Mouse (Mus musculus) liver, adult 2 months (tissue): ENCODE measurements around the gene Bpifc. TPM values are rescaled to one million over a fixed set of nuclear protein-coding genes. Genes with fewer than 3 reads are reported as not detected.

ENCODE experiments used
- DNase-seq: peaks from one replicate; pipeline ENCODE4 v3.0.0-alpha.2; 2011; ENCODE audit warnings: low read depth, low spot score; ENCODE audit errors: extremely low read depth
- H3K27ac ChIP-seq: fragments of 200-500 bp; replicated peaks from 2 replicates; pipeline ENCODE4 v1.5.1; 2012; ENCODE audit warnings: low read depth, mild to moderate bottlenecking, control low read depth, inconsistent platforms, low read length; ENCODE audit not compliant: insufficient read depth
- H3K27me3 ChIP-seq: fragments of 200-500 bp; 2 replicates; pipeline ENCODE4 v1.6.1; 2012; ENCODE audit warnings: mild to moderate bottlenecking, moderate library complexity, low read length, inconsistent platforms; ENCODE audit not compliant: control insufficient read depth, insufficient read depth
- H3K36me3 ChIP-seq: fragments of 200-500 bp; 2 replicates; pipeline ENCODE4 v1.6.1; 2012; ENCODE audit warnings: low read length, inconsistent platforms; ENCODE audit not compliant: control insufficient read depth, insufficient read depth
- H3K4me1 ChIP-seq: fragments of 200-500 bp; 2 replicates; pipeline ENCODE4 v1.6.1; 2011; ENCODE audit warnings: low read length; ENCODE audit not compliant: control insufficient read depth, insufficient read depth
- H3K4me3 ChIP-seq: fragments of 200-500 bp; 2 replicates; pipeline ENCODE4 v1.5.1; 2011; ENCODE audit warnings: low read depth, mild to moderate bottlenecking, control low read depth, low read length, moderate library complexity; ENCODE audit not compliant: insufficient read depth
- H3K79me2 ChIP-seq: fragments of 200-500 bp; 2 replicates; pipeline ENCODE4 v1.6.1; 2012; ENCODE audit warnings: inconsistent platforms, mild to moderate bottlenecking, low read length, moderate library complexity; ENCODE audit not compliant: control insufficient read depth, insufficient read depth
- H3K9ac ChIP-seq: fragments of 200-500 bp; 2 replicates; pipeline ENCODE4 v1.6.1; 2012; ENCODE audit warnings: low read depth, mild to moderate bottlenecking, control low read depth, inconsistent platforms, low read length
- CTCF ChIP-seq: fragments of 200-500 bp; IDR thresholded peaks from 2 replicates; pipeline ENCODE4 v1.5.1; 2011; ENCODE audit warnings: low read depth, low read length, control low read depth
- POLR2A ChIP-seq: fragments of 200-500 bp; IDR thresholded peaks from 2 replicates; pipeline ENCODE4 v1.6.1; 2011; ENCODE audit warnings: low read length, control low read depth; ENCODE audit not compliant: insufficient read depth; ENCODE audit errors: extremely low read depth
- WGBS: fragments of 180-500 bp; shearing (Covaris S2); methylation state at CpG from one replicate; pipeline ENCODE4 v1.1.7; 2018; 5-methylcytosine and 5-hydroxymethylcytosine counted together
- polyA plus RNA-seq: library from polyadenylated mRNA; depleted of rRNA; stranded (reverse); fragments of >200 nt; gene quantifications from 2 replicates; pipeline ENCODE4 v1.2.3, GENCODE M21; 2012
- total RNA-seq: library from RNA; depleted of rRNA; stranded (reverse); fragments of >200 nt; gene quantifications from 2 replicates; pipeline ENCODE4 v1.2.3, GENCODE M21; 2014

The Bpifc gene
- total and polyA plus RNA-seq, 2 experiments = not detected

- Histone ChIP-seq H3K4me3 (no peak overlapping the region), H3K9ac (no peak overlapping the region), H3K36me3 (no peaks in the 10 kb centered on the region), H3K79me2 (no peaks in the 10 kb centered on the region), H3K4me1 (no peaks in the 10 kb centered on the region), H3K27ac (no peak overlapping the region), H3K27me3 (no peaks in the 10 kb centered on the region)
- WGBS = 68% methylated on average over 6 of the region's 6 CpGs
- no peak for DNase-seq
- TF ChIP-seq POLR2A (no peak), CTCF (no peak)
Observed at GRCm38 (mm10) chr10:86010636-86011035, 1.1 kb downstream of the Bpifc start.

GRCm38 (mm10) chr10:86009688-86010087 lies 2.0 kb downstream of the Bpifc start:
- H3K36me3 ChIP-seq = no peaks in the 10 kb centered on the region
- no peak overlapping the region for H3K27ac ChIP-seq
- no peak overlapping the region for H3K4me3 ChIP-seq
- no peak for DNase-seq
- H3K9ac ChIP-seq = no peak overlapping the region
- H3K79me2 ChIP-seq = no peaks in the 10 kb centered on the region
- 91% methylated on average over 2 of the region's 2 CpGs for WGBS
- H3K27me3 ChIP-seq = no peaks in the 10 kb centered on the region
- no peak for TF ChIP-seq POLR2A
- no peak for TF ChIP-seq CTCF
- no peaks in the 10 kb centered on the region for H3K4me1 ChIP-seq

GRCm38 (mm10) chr10:86006455-86006854 lies 5.2 kb downstream of the Bpifc start:
- DNase-seq = no peak
- Histone ChIP-seq H3K27ac (no peak overlapping the region), H3K27me3 (no peaks in the 10 kb centered on the region), H3K79me2 (no peaks in the 10 kb centered on the region), H3K36me3 (no peaks in the 10 kb centered on the region), H3K4me3 (no peak overlapping the region), H3K4me1 (no peaks in the 10 kb centered on the region), H3K9ac (no peak overlapping the region)
- TF ChIP-seq POLR2A = no peak
- no peak for TF ChIP-seq CTCF
- 82% methylated on average over 5 of the region's 5 CpGs for WGBS

- Histone ChIP-seq H3K27ac (no peak overlapping the region), H3K4me1 (no peaks in the 10 kb centered on the region), H3K27me3 (no peaks in the 10 kb centered on the region), H3K36me3 (no peaks in the 10 kb centered on the region), H3K79me2 (no peaks in the 10 kb centered on the region), H3K9ac (no peak overlapping the region), H3K4me3 (no peak overlapping the region)
- TF ChIP-seq CTCF = no peak
- no peak for TF ChIP-seq POLR2A
- DNase-seq = no peak
- WGBS = 90% methylated on average over 4 of the region's 4 CpGs
Observed at GRCm38 (mm10) chr10:86000447-86000846, 11.2 kb downstream of the Bpifc start.

- DNase-seq = no peak
- Histone ChIP-seq H3K27ac (no peak overlapping the region), H3K27me3 (no peaks in the 10 kb centered on the region), H3K36me3 (no peaks in the 10 kb centered on the region), H3K9ac (no peak overlapping the region), H3K79me2 (no peaks in the 10 kb centered on the region), H3K4me3 (no peak overlapping the region), H3K4me1 (no peaks in the 10 kb centered on the region)
- TF ChIP-seq CTCF = no peak
- no peak for TF ChIP-seq POLR2A
- 76% methylated on average over 5 of the region's 5 CpGs for WGBS
Observed at GRCm38 (mm10) chr10:85994543-85995104, 17.1 kb downstream of the Bpifc start.

- Histone ChIP-seq H3K4me3 (no peak overlapping the region), H3K27ac (no peak overlapping the region), H3K79me2 (no peaks in the 10 kb centered on the region), H3K27me3 (no peaks in the 10 kb centered on the region), H3K4me1 (no peaks in the 10 kb centered on the region), H3K9ac (no peak overlapping the region), H3K36me3 (no peaks in the 10 kb centered on the region)
- DNase-seq = no peak
- 90% methylated on average over 9 of the region's 9 CpGs for WGBS
- TF ChIP-seq CTCF (no peak), POLR2A (no peak)
Observed at GRCm38 (mm10) chr10:85993836-85994235, 17.9 kb downstream of the Bpifc start.
